ENCODE assay signal across 9 mouse cellular contexts in the genomic region with DNA sequence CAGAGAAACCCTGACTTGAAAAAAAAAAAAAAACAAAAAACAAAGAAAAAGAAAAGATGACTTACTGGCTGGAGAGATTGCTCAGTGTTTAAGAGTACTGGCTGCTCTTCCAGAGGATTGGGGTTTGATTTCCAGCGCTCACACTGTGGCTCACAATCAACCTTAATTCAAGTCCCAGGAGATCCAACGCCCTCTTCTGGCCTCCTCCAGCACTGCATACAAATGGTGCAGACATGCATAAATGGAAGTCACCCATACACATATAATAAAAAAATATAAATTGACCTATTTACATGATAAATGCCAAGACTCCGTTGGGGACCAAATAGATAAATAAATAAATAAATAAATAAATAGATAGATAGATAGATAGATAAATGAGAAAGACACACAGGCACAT. TPM values are rescaled to one million over a fixed set of nuclear protein-coding genes. Genes with fewer than 3 reads are reported as not detected.
DNase-seq lines count a peak whose midpoint lies in the region; ATAC-seq and TF ChIP-seq lines count a peak whose summit lies in the region.
"Had no signal": no experiment of that assay in that cellular context is flagged by ENCODE, and none has a peak within 500 bp of the region (broad histone marks: within the 10 kb centered on the region; RNA-seq: fewer than 3 reads in every experiment).

No protein-coding gene starts in this region.

- ATAC-seq in hindbrain, postnatal 0 days = no peak
- ATAC-seq: Patski had no signal

- H3K9ac ChIP-seq in hindbrain, postnatal 0 days (replicated peaks; ENCODE audit: low read length) = no peak overlapping the region

- no peak overlapping the region for H3K27ac ChIP-seq in hindbrain, postnatal 0 days

- TF ChIP-seq POLR2A in myocyte (IDR thresholded peaks at IDR 0.05; ENCODE audit: insufficient read length, low read depth) = no peak

- TF ChIP-seq CTCF in hindbrain, postnatal 0 days (IDR thresholded peaks at IDR 0.05; ENCODE audit: low read depth) = peak; percentile 37

- no peaks in the 10 kb centered on the region for H3K36me3 ChIP-seq in hindbrain, postnatal 0 days (ENCODE audit: insufficient read depth, low read length)
- peaks cover 14% of the 10 kb centered on the region for H3K36me3 ChIP-seq in myocyte (ENCODE audit: control insufficient read depth, insufficient read depth)

- peak; percentile 32 for DNase-seq in cerebellum, adult 9-11 months
- DNase-seq in cerebellum, postnatal 4 days (ENCODE audit: low spot score in 2 of 2) = no peak
- DNase-seq in testis, postnatal 10 days (ENCODE audit: low spot score) = peak; percentile 54
- no peak for DNase-seq in testis, postnatal 14 days (ENCODE audit: low spot score)
- DNase-seq in hindbrain, postnatal 0 days (ENCODE audit: low spot score) = no peak
- DNase-seq in gastrocnemius, postnatal 4 days (ENCODE audit: low spot score in 2 of 2) = no peak
- no peak for DNase-seq in frontal cortex, postnatal 25 days (ENCODE audit: low spot score in 2 of 2)

- H3K79me2 ChIP-seq in myocyte (ENCODE audit: control insufficient read depth, insufficient read depth) = peaks cover 50% of the 10 kb centered on the region

- H3K4me1 ChIP-seq in hindbrain, postnatal 0 days (ENCODE audit: insufficient read depth, low read length) = peaks cover 8% of the 10 kb centered on the region; the same call in 1 of the 2 replicates

- peak overlapping the region; percentile 97 for H3K4me2 ChIP-seq in hindbrain, postnatal 0 days (ENCODE audit: low read depth, low read length)
- H3K4me2 ChIP-seq in myocyte (ENCODE audit: low read depth) = peak overlapping the region; percentile 94

- no peaks in the 10 kb centered on the region for H3K27me3 ChIP-seq in hindbrain, postnatal 0 days (ENCODE audit: insufficient read depth, low read length)
- no peaks in the 10 kb centered on the region for H3K27me3 ChIP-seq in myocyte (ENCODE audit: control insufficient read depth, insufficient read depth, insufficient read length)
- H3K27me3 ChIP-seq: Patski had no signal

- H3K4me3 ChIP-seq in hindbrain, postnatal 0 days (ENCODE audit: low read length) = no peak overlapping the region
- peak overlapping the region; percentile 89 for H3K4me3 ChIP-seq in myocyte

- 60% methylated on average over 3 of the region's 3 CpGs for WGBS in hindbrain, postnatal 0 days

- H3K9me3 ChIP-seq in hindbrain, postnatal 0 days (ENCODE audit: low read length) = no peaks in the 10 kb centered on the region

- H3ac ChIP-seq in myocyte (ENCODE audit: control insufficient read depth, insufficient read length) = peak overlapping the region; percentile 73

TF ChIP-seq in myocyte, 11 proteins besides CTCF, POLR2A, EP300 and RAD21:
- no peak for TF ChIP-seq SRF (IDR thresholded peaks at IDR 0.05; ENCODE audit: control insufficient read depth, insufficient read length, low read depth)
- TF ChIP-seq REST (IDR thresholded peaks at IDR 0.05; ENCODE audit: insufficient read depth, insufficient read length) = no peak
- TF ChIP-seq TCF12 (IDR thresholded peaks at IDR 0.05; ENCODE audit: insufficient read depth, poor library complexity, severe bottlenecking) = no peak
- no peak for TF ChIP-seq E2F4 (IDR thresholded peaks at IDR 0.05; ENCODE audit: insufficient read depth)
- TF ChIP-seq MAX (IDR thresholded peaks at IDR 0.05; ENCODE audit: low read depth) = no peak
- no peak for TF ChIP-seq TCF3 (IDR thresholded peaks at IDR 0.05; ENCODE audit: insufficient read length, low read depth)
- TF ChIP-seq POLR2AphosphoS2 (IDR thresholded peaks at IDR 0.05; ENCODE audit: insufficient read length, low read depth) = no peak
- TF ChIP-seq MYOD1 (IDR thresholded peaks at IDR 0.05; ENCODE audit: control insufficient read depth in 1 of 3, insufficient read length in 2 of 3, low read depth in 2 of 3) = no peak
- TF ChIP-seq MYOG (IDR thresholded peaks at IDR 0.05; ENCODE audit: control insufficient read depth in 1 of 3, insufficient read depth in 1 of 3, insufficient read length in 2 of 3, low read depth in 2 of 3) = no peak
- no peak for TF ChIP-seq USF1 (IDR thresholded peaks at IDR 0.05; ENCODE audit: low read depth)
- TF ChIP-seq CEBPB (IDR thresholded peaks at IDR 0.05; ENCODE audit: insufficient read depth, poor library complexity, severe bottlenecking) = no peak

RNA-seq across cellular contexts. Expression of a gene that starts 1.4 kb away (rescaled TPM):
- total RNA-seq in hindbrain, postnatal 0 days (2014; rRNA removed) = 7.0 and 7.9 TPM in 2 replicates
- polyA plus RNA-seq in hindbrain, postnatal 0 days (2015; fragmentation: Nextera tagmentation; extraction: Ambion mirVana) = 6.0 and 6.6 TPM in 2 replicates
- 5.9 TPM for polyA plus RNA-seq in myocyte (2012; fragmentation: generic; extraction: Trizol)
- total RNA-seq in gastrocnemius, postnatal 4 days (2021) = 1 to 10 TPM; 7.3 to 8.2 TPM

RNA-seq across cellular contexts. Expression of a gene that starts 1.4 kb away (rescaled TPM):
- total RNA-seq in hindbrain, postnatal 0 days (2014; rRNA removed) = 6.8 TPM in 2 replicates
- polyA plus RNA-seq in hindbrain, postnatal 0 days (2015; fragmentation: Nextera tagmentation; extraction: Ambion mirVana) = 5.9 and 6.2 TPM in 2 replicates
- polyA plus RNA-seq in myocyte (2012; fragmentation: generic; extraction: Trizol) = 5.4 TPM
- 1 to 10 TPM; 5.9 TPM for total RNA-seq in gastrocnemius, postnatal 4 days (2021)

RNA-seq across cellular contexts. Expression of a gene that starts 14.2 kb away (rescaled TPM):
- 76.8 and 81.8 TPM in 2 replicates for total RNA-seq in hindbrain, postnatal 0 days (2014; rRNA removed)
- 18.2 and 20.0 TPM in 2 replicates for polyA plus RNA-seq in hindbrain, postnatal 0 days (2015; fragmentation: Nextera tagmentation; extraction: Ambion mirVana)
- polyA plus RNA-seq in myocyte (2012; fragmentation: generic; extraction: Trizol) = 13.3 TPM
- 1 to 10 TPM; 5.8 to 6.2 TPM for total RNA-seq in gastrocnemius, postnatal 4 days (2021)

RNA-seq across cellular contexts. Expression of a gene that starts 36.0 kb away (rescaled TPM):
- 14.4 and 21.2 TPM in 2 replicates for total RNA-seq in hindbrain, postnatal 0 days (2014; rRNA removed)
- 83.3 and 90.6 TPM in 2 replicates for polyA plus RNA-seq in hindbrain, postnatal 0 days (2015; fragmentation: Nextera tagmentation; extraction: Ambion mirVana)
- polyA plus RNA-seq in myocyte (2012; fragmentation: generic; extraction: Trizol) = 137 TPM
- 10 to 100 TPM; 77.2 to 85.1 TPM for total RNA-seq in gastrocnemius, postnatal 4 days (2021)

RNA-seq across cellular contexts. Expression of a gene that starts 39.0 kb away (rescaled TPM):
- 137 TPM in 2 replicates for total RNA-seq in hindbrain, postnatal 0 days (2014; rRNA removed)
- 123 TPM in 2 replicates for polyA plus RNA-seq in hindbrain, postnatal 0 days (2015; fragmentation: Nextera tagmentation; extraction: Ambion mirVana)
- polyA plus RNA-seq in myocyte (2012; fragmentation: generic; extraction: Trizol) = 54.4 TPM
- total RNA-seq in gastrocnemius, postnatal 4 days (2021) = 10 to 100 TPM; 21.5 to 22.8 TPM

Comparison
In these comparisons a context has a peak if more than half of its experiments do, and no peak if none do; other contexts are left out.
1. DNase-seq: peak in cerebellum, adult 9-11 months (single experiment) and testis, postnatal 10 days (single experiment); none in cerebellum, postnatal 4 days (0 of 2), testis, postnatal 14 days (single experiment), hindbrain, postnatal 0 days (single experiment), gastrocnemius, postnatal 4 days (0 of 2) and frontal cortex, postnatal 25 days (0 of 2).
2. RNA of a gene that starts 14.2 kb away (total RNA-seq): 76.8 to 81.8 TPM in hindbrain, postnatal 0 days; 5.8 to 6.2 TPM in gastrocnemius, postnatal 4 days; every median in the first group is over 10 times any median in the second.